Mouse (Mus musculus): ENCODE measurements around the gene Sepsecs.

Gene Sepsecs

DNA sequence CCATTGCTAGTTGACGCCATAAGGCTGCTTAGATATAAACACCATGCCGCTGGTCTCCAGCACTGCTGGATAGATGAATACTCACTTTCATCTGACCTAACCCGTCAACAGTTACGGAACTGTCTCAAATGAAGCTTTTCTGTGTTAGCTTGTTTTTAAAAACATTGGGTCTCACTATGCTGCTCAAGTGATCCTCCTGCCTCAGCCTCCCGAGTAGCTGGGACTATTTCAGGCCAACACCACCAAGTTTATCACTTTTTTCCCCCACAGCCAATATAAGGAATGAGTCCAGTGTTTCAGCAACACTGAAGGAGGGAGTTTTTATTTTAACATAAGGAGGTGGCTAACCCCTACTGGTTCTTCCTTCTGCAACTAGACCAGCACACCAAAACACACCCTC is 14.5 kb downstream of the Sepsecs start:
- ChIA-PET CTCF (interaction anchor here in 2 of 4 experiments (0.6 to 1.0 kb wide), 2 partner anchors 17 to 42 kb away, joined by 3 read pairs; no protein-coding TSS in a partner anchor), POLR2A (interaction anchor here in 1 of 4 experiments (1.0 to 3.3 kb wide), 2 partner anchors 10 to 17 kb away, joined by 3 to 10 read pairs; no protein-coding TSS in a partner anchor)

- ChIA-PET CTCF (no interaction called here), POLR2A (interaction anchor here in 1 of 4 experiments (1.3 kb wide), 1 partner anchor 82 kb away, joined by 3 read pairs; no protein-coding TSS in a partner anchor)
Observed at GRCm38 (mm10) chr5:52652606-52653005, 16.9 kb downstream of the Sepsecs start.

- POLR2A ChIA-PET, result interaction anchor here in 1 of 4 experiments (0.9 to 1.3 kb wide), 2 partner anchors 34 to 82 kb away, joined by 3 read pairs; no protein-coding TSS in a partner anchor
- CTCF ChIA-PET, result no interaction called here
Observed at GRCm38 (mm10) chr5:52652086-52652485, 17.4 kb downstream of the Sepsecs start.

DNA sequence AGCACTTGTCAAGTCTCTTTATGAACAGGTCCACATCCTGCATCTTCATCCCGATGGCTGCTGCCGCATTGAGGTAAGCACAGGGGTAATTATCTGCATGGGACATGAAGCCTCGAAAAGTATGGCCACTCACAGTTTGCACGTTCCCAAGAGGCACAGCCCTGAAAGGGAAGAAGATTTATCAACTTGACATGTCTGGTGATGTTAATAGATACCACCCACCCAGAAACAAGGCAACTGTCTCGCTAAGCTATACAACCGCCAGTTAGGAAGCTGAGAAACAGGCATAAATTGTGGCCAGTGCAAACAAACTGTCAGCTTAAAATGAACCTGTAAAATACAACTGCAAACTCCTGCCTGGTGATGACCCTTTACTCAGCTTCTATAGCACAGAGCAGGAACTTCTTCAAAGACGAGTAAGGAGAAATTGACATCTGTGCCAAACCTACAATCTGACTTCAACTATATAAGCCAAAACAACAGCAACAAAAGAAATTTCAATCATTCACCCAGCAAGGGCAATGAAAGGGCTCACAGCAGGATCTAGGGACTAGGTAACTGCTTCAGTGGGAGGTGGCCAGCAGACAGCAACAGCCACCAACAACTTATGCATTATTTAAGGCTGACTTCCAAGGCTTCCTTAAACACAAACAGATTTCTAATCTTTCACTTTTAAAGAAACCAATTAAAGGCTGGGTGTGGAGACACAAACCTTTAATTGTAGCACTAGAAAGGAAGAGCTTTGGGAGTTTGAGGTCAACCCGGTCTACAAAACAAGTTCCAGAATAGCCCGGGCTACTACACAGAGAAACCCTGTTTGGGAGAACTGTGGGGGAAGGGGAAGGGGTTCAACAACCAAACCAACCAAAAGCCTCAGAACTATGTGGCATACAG is 25.3 kb downstream of the Sepsecs start:
- CTCF ChIA-PET, result interaction anchor here in 2 of 4 experiments (0.9 to 1.2 kb wide), 3 partner anchors 10 to 512 kb away, joined by 3 to 4 read pairs (median 3); no protein-coding TSS in a partner anchor
- POLR2A ChIA-PET, result interaction anchor here in 3 of 4 experiments (0.6 to 2.3 kb wide), 12 partner anchors 8 to 911 kb away, joined by 3 to 10 read pairs (median 3); partner anchors contain the start of genes Pi4k2b (in 1 of the 3) and Sepsecs (in 1 of the 3)

- POLR2A ChIA-PET, result interaction anchor here in 1 of 4 experiments (0.6 kb wide), 1 partner anchor 393 kb away, joined by 3 read pairs; no protein-coding TSS in a partner anchor
Observed at GRCm38 (mm10) chr5:52641736-52642135, 27.8 kb downstream of the Sepsecs start.

GRCm38 (mm10) chr5:52638916-52639315 is 30.6 kb downstream of the Sepsecs start:
- CTCF ChIA-PET, result no interaction called here

More at GRCm38 (mm10) chr5:52641736-52642135, 27.8 kb downstream of the Sepsecs start:
- CTCF ChIA-PET, result no interaction called here

DNA sequence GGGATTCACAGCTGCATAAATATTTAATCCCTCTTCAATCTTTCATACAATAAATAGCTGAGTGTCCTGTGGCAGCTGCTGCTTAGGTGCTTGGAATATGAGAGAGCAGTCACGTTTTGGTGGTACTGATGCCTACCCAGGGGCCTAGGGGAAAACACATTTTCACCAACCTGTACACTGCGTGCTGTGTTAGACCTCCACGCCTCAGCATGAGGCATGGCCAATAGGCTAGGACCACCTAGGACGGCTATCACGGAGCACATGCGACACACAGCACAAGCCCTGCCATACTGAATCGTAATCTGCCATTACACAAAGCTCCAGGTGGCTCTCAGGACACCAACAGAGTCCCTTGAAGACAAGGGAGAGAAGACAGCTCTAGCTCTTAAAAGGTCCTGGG is 31.5 kb downstream of the Sepsecs start:
- CTCF ChIA-PET, result interaction anchor here in 2 of 4 experiments (0.5 to 1.0 kb wide), 2 partner anchors 18 to 260 kb away, joined by 3 read pairs; no protein-coding TSS in a partner anchor
- POLR2A ChIA-PET, result interaction anchor here in 2 of 4 experiments (1.3 kb wide), 2 partner anchors 17 to 19 kb away, joined by 3 read pairs; no protein-coding TSS in a partner anchor

More at GRCm38 (mm10) chr5:52638916-52639315, 30.6 kb downstream of the Sepsecs start:
- POLR2A ChIA-PET, result no interaction called here

DNA sequence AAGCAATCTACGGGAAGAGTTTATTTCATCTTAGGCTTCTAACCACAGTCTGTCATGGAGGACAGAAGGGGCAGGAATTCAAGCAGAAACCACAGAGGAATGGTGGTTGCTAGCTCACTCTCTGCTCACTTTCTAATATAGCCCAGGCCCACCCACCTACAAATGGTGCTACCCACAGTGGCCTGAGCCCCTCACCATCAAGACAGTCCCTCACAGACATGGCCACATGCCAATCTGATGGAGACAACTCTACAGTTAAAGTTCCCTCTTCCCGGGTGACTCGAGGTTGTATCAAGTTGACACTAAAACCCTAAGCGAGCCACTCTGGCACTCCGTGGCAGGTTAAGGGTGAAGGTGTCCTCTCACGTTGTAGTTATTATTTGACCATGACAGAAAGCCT is 32.6 kb downstream of the Sepsecs start:
- CTCF ChIA-PET, result interaction anchor here in 1 of 4 experiments (1.2 kb wide), 1 partner anchor 121 kb away, joined by 3 read pairs; no protein-coding TSS in a partner anchor
- POLR2A ChIA-PET, result interaction anchor here in 3 of 4 experiments (0.7 to 1.3 kb wide), 3 partner anchors 8 to 147 kb away, joined by 3 to 7 read pairs (median 3); no protein-coding TSS in a partner anchor

DNA sequence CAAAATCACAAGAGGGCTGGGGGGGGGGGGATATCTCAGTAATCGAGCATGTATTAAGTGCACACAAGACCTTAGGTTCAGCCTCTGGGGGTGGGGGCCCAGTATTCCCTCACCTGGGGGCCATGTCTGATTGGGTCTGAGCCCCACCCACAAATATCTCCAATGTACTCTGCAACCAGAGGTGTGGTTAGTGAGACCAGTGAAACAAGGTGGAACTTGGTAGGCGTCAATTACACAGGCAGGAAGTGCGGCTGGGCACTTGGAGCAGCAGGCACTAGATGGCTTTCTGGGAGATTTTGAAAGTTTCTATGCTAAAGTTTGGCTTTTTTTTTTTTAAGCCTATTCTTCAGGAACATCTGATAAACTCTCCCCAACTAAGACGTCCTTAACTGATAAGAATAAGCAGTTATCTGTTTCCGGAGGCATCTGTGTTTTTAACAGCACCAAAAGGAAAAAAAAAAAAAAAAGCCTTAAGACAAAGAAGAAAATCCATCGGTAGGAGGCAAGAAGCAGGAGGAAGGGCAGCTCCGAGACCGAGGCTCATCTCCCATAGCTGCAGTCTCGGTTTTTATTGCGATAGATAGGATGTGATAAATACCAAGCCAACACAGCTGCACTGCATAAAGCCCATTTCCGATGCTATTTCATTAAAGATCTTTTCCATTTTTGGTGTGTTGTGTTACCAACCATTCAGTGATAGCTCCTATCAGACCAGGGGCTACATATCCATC is 33.3 kb downstream of the Sepsecs start:
- POLR2A ChIA-PET, result interaction anchor here in 3 of 4 experiments (0.6 to 1.0 kb wide), 4 partner anchors 9 to 154 kb away, joined by 3 to 7 read pairs (median 3); no protein-coding TSS in a partner anchor
- CTCF ChIA-PET, result interaction anchor here in 1 of 4 experiments (1.2 kb wide), 1 partner anchor 120 kb away, joined by 3 read pairs; no protein-coding TSS in a partner anchor

DNA sequence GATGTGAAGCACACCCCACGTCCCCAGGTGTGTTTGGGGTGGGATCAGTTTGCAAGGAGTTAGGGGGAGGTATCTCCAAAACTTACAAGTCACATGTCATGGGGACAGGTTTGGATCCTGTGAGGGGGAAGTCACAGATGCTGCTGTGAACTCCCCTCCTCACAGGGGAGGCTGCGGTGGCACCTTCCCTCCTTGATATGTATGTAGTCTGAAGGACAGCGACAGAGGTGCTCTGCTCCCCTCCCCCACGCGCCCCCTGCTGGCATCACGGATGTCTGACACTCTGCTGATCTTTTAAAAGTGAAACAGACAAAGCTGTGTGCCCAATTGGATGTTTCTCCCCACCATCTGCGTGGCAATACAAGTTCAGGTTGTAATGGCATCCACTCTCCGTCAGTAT is 35.5 kb downstream of the Sepsecs start:
- POLR2A ChIA-PET, result interaction anchor here in 3 of 4 experiments (0.6 to 1.0 kb wide), 5 partner anchors 10 to 248 kb away, joined by 3 to 5 read pairs (median 3); partner anchors contain the start of gene Anapc4 (in 1 of the 3)
- CTCF ChIA-PET, result interaction anchor here (0.5 to 1.1 kb wide), 24 partner anchors 8 to 1490 kb away, joined by 3 to 6 read pairs (median 3); partner anchors contain the start of gene Anapc4 (in 1 of the 4)

DNA sequence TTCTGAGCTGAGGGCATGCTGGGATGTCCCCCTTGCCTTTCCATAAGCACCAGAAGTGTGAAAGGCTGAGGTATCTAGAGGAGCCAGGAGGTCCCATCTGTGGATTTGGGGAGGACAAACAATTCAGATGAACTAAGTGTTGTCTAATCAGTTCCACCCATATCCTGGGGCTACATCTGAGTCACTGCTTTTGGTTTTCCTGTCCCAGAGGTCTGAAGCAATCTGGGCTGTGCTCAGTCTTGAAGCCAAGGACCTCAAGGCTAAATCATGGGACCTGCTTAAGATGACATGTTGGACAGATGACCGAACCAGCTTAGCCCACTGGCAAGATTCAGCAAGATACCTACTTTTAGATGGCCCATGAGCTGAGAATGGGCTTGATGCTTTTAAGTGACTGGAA is 39.0 kb downstream of the Sepsecs start:
- CTCF ChIA-PET, result no interaction called here
- POLR2A ChIA-PET, result interaction anchor here in 1 of 4 experiments (1.0 kb wide), 1 partner anchor 43 kb away, joined by 3 read pairs; no protein-coding TSS in a partner anchor

DNA sequence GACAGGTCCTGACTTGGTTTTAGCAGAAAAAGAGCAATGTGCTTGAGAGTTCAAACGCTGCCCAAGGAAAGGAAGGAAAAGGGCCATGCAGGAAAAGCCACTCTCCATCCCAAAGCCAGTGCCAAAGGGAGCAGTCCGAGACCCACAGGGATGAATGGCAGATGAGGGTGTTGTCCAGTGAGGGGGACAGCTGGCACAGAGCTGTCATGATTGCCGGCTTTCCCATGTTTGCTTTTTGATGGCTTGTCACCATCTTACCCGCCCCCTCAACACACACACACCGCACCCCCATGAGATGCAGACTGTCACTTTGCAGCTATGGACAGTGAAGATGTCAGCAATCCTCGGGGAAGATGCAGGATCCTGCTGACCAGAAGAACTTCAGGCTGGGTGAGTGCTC is 40.3 kb downstream of the Sepsecs start:
- ChIA-PET CTCF (no interaction called here), POLR2A (no interaction called here)

DNA sequence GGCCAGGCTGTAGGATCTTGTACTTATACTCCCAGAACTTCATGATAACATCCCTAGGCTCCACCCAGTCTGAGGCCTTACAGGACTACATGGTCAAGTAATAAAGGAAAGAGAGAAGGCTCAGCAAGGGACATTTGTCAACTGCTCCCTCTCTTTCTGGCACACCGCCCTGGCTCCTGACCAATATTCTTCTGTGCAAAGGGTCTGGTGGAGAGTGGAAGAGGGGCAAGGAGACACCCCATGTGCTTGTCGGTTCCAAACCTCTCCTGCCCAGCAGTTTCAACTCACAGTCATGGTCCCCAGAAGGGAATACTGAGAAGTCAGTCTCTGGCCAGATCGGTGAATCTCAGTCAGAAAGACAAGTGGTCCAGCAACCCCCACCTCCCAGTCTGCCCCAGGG is 40.7 kb downstream of the Sepsecs start:
- ChIA-PET CTCF (no interaction called here), POLR2A (no interaction called here)

DNA sequence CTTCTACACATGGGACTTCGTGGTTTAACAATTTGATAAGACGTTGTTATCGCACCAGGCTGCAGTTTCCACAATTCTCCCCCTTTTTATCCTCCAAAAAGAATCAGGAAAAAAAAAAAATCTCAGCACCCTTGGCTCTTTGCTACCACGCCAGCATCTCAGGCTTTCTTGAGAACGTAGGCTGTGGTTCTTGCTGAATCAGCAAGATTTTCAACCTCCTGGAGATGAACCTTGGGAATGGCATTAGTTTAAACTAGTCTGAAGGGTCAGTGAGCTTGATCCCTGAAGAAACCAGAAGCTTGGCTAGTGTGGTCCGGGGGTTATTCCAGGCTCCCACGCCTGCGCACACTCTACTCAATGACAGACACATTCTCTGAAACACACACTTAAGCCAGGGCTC is 41.8 kb downstream of the Sepsecs start:
- ChIA-PET CTCF (no interaction called here), POLR2A (interaction anchor here in 1 of 4 experiments (0.6 kb wide), 1 partner anchor 65 kb away, joined by 4 read pairs; no protein-coding TSS in a partner anchor)

DNA sequence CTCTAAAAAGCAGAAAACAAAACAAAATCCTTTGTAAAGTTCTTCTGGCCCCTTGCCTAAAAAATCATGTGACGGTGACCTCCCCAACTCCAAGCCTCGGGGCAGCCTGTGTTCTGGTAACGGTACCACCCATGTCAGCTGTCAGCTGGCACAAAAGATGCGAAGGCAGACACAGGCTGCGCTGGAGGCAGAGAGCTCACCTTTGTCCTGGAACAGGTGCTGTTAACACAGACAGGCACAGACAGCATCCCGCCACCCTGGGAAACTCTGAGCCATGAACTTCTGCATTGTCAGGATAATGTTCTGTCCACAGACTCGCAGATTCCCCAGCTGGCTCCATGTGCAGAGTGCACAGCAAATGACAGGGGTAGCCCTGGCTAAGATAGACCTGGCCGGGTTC is 43.4 kb downstream of the Sepsecs start:
- POLR2A ChIA-PET, result interaction anchor here in 2 of 4 experiments (0.5 to 0.8 kb wide), 3 partner anchors 10 to 211 kb away, joined by 3 read pairs; no protein-coding TSS in a partner anchor
- CTCF ChIA-PET, result interaction anchor here in 1 of 4 experiments (1.3 kb wide), 1 partner anchor 8 kb away, joined by 3 read pairs; no protein-coding TSS in a partner anchor

- CTCF ChIA-PET, result no interaction called here
- POLR2A ChIA-PET, result no interaction called here
Observed at GRCm38 (mm10) chr5:52624956-52625355, 44.6 kb downstream of the Sepsecs start.

GRCm38 (mm10) chr5:52623099-52623498 is 46.4 kb downstream of the Sepsecs start:
- CTCF ChIA-PET, result interaction anchor here in 1 of 4 experiments (1.2 kb wide), 1 partner anchor 11 kb away, joined by 3 read pairs; no protein-coding TSS in a partner anchor
- POLR2A ChIA-PET, result no interaction called here

All from embryonic stem cell, embryonic (primary cell).